Mouse (Mus musculus) embryonic fibroblast, embryonic 13.5 days (primary cell): ENCODE data around the gene Man1a2. TPM values are rescaled to one million over a fixed set of nuclear protein-coding genes. Genes with fewer than 3 reads are reported as not detected.

ENCODE experiments used
- H3K27ac ChIP-seq: 2 replicates; pipeline ENCODE4 v1.5.1; 2012; ENCODE audit warnings: low read length, control low read depth, inconsistent platforms; ENCODE audit not compliant: insufficient read depth
- H3K4me1 ChIP-seq: 2 replicates; pipeline ENCODE4 v1.6.1; 2011; ENCODE audit warnings: low read length; ENCODE audit not compliant: control insufficient read depth, insufficient read depth
- H3K4me3 ChIP-seq: 2 replicates; pipeline ENCODE4 v1.5.1; 2011; ENCODE audit warnings: mild to moderate bottlenecking, control low read depth, low read length; ENCODE audit not compliant: insufficient read depth
- CTCF ChIP-seq: IDR thresholded peaks from 2 replicates; pipeline ENCODE4 v1.5.1; 2011; ENCODE audit warnings: mild to moderate bottlenecking, control low read depth, low read length, moderate library complexity, borderline replicate concordance; ENCODE audit not compliant: insufficient read depth
- POLR2A ChIP-seq: IDR thresholded peaks from 2 replicates; pipeline ENCODE4 v1.6.1; 2011; ENCODE audit warnings: low read depth, mild to moderate bottlenecking, control low read depth, low read length, moderate library complexity
- polyA plus RNA-seq: library from polyadenylated mRNA; stranded (reverse); fragments of >200 nt; gene quantifications from 2 replicates; pipeline ENCODE4 v1.2.4, GENCODE M21; 2011; ENCODE audit warnings: low read depth; ENCODE audit not compliant: missing spikeins, insufficient read length

The Man1a2 gene
- polyA plus RNA-seq, 1 experiment = 148 TPM

DNA sequence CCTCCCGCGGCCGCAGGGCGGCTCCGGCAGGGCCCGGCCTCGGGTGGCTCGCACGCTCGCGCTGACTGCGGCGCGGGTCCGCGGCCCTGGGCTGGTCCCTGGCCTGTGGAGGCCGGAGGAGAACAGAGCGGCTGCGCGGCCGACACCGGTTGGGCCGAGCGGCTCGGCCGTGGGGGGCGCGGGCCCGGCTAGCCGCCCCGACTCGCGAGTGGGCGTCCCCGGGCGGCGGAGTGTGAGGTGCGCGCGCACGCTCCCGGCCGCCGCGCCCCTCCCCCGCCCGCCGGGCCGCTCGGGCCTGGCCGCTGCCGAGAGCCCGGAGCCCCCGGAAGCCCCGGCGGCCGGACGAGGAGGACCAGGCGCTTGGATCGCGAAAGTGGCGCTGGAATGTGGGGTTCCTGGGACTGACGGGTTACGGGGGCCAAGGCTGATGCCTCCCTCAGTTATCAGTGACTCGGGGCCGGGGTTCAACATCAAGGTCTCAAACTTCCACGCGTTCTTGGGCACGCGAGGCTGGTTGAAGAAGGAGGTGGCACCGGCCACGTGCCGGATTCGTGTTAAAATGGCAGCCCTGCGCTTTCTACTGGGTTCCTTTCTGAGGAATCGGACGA, 564 bp upstream of the Man1a2 start:
- peak overlapping the region; percentile 53 for H3K27ac ChIP-seq
- peak overlapping the region; percentile 89 for H3K4me3 ChIP-seq
- no peaks in the 10 kb centered on the region for H3K4me1 ChIP-seq
- TF ChIP-seq POLR2A (peak; percentile 49), CTCF (no peak)

DNA sequence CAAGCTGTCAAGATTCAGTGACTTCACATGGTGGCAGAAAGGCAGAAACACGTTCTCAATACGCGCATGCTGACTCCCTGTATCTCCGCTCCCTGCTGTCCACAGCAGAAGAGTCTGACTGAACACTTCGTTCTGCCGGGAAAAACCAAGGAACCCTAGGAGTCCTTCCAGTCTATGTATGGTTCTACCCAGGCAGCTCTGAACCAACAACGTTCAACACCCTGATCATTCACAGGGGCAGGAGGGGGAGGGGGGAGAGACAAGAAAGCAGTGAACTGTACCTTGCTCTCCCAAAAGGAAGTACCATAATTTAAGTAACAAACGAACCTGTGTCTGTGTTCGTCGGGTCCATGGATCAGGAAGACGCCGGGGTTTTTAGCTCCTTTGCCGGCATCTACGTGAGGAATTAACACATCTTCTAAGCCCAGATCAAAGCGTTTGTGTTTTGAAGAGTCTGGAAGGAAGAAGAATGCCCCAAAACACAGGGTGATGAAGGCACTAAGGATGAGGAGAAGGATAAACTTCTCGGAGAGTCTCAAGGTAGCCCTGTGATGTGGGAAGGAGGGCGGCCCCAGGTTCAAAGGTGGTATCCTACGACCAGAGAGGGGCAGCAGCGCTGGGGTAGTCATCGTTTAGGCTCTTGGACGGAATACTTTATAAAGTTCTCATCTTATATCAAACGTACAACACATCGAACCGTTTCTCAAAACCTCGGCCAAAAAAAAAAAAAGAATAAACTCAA, 898 bp downstream of the Man1a2 start:
- Histone ChIP-seq H3K4me3 (peak overlapping the region; percentile 89), H3K27ac (no peak overlapping the region), H3K4me1 (no peaks in the 10 kb centered on the region)
- no peak for TF ChIP-seq POLR2A
- no peak for TF ChIP-seq CTCF

DNA sequence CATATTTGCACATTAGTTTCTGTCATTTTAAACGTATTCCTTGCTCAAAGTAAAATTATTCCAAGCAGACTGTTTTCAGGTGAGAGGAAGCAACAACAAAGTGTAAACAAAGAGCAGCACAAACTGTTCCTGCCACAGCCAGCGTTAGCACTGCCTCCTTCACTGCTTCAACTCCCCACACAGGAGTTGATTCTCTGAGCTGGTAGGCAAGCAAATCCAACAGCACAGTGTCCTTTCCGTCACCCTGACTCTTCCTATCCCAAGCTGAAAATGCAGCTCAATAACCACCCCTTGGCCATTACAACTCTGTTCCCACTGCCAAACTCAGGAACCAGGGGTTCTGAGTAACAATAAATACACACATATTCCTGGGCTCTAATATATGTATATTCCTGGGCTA, 2.5 kb downstream of the Man1a2 start:
- no peak overlapping the region for H3K27ac ChIP-seq
- H3K4me1 ChIP-seq = peaks cover 5% of the 10 kb centered on the region; the same call in 1 of the 2 replicates
- no peak for TF ChIP-seq CTCF
- TF ChIP-seq POLR2A = no peak
- H3K4me3 ChIP-seq = peak overlapping the region; percentile 69

DNA sequence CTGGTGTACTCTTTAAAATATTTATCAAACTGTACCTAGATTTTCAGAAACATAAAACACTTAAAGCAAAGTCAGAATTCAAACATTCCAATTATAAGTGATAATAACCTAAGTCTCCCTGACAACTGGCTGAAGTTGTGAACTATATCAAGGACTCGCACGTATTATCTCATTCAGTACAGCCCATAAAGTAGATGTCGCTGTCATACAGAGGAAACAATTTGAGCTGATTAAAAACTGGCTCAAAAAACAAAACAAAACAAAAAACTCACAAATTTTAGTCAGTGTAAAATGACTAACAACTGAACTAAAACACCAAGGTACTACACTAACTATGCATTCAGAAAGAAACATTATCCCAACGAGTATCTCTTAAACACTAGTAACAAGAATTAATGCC, 3.0 kb downstream of the Man1a2 start:
- Histone ChIP-seq H3K4me1 (peaks cover 5% of the 10 kb centered on the region; the same call in 1 of the 2 replicates), H3K27ac (no peak overlapping the region), H3K4me3 (peak overlapping the region; percentile 69)
- TF ChIP-seq POLR2A (no peak), CTCF (no peak)

DNA sequence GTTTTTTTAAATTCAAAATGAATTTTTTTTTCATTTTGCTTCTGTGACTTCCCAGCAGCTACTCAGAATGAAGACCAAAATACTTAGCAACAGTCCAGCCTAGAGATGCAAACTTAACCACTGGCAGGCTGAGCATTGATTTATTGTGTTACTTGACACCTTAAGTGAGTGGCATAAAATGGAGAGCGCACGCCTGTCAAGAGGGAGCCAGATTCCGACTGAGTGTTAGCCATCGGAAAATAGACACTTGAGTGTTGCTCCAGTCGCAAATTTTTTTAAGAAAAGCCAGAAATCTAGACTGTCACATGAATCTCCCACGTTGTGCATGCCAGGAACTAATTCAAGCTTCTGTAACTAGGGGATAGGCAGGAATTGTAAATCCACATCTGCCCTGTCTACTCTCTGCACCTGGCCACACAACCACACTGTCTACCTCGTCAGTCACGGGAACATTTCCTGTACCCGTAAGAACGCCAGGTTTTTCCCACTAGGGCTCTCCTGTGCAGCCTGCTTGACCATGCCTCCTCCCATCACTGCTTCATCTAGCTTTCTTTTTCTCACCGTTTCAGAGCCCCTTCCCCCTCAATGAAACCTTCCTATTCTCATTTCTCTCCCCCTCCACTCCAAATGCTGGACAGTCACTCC, 3.7 kb downstream of the Man1a2 start:
- TF ChIP-seq CTCF (no peak), POLR2A (no peak)
- Histone ChIP-seq H3K4me1 (peaks cover 5% of the 10 kb centered on the region; the same call in 1 of the 2 replicates), H3K4me3 (peak overlapping the region; percentile 33), H3K27ac (no peak overlapping the region)

DNA sequence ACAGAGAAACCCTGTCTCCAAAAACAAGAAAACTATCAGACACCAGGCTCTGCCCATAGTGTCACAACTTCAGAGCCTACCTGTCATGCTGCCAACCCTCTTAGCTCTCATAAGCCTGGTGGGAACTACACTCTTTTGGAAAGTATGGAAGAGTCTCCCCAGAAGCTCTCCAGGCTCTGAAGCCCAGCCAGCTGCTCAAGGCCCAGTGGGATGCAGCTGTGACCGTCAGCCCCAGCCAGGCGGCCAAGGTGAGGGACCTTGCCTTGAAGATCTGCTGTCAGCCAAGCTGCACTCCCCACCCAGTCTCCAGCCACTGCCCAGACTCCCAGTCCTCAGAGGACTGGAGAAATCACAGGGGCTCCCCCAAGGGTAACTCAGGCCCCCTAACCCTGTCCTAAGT, 5.1 kb downstream of the Man1a2 start:
- no peak for TF ChIP-seq POLR2A
- TF ChIP-seq CTCF = no peak
- peaks cover 5% of the 10 kb centered on the region; the same call in 1 of the 2 replicates for H3K4me1 ChIP-seq

DNA sequence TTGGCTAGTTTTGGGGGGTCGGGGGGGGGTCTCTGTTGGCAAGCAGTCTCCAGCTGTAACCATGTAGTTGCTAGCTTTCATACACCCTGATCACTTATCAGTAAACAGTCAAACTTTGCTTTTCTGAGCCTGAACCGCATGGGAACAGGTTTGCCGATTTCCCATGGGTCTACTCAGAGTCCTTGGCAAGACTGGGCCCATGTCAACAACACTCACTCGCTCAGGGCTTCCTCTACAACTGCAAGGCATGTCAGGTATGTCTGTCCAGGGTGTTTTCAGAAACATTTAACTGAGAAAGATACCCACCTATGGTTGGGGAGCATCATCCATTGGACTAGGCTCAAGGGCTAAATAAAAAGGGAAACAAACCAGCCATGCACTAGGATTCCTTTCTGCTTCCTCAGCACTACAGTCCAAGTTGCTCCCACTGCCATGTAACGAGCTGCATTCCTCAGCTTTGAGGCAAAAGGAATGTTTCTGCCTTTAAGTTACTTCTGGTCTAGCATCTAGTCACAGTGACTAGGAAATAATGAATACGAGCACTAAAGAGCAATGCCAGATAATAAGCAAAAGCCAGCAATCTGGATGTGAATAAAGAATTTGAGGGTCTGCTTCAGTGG, 6.2 kb downstream of the Man1a2 start:
- H3K27ac ChIP-seq = peak overlapping the region; percentile 78
- H3K4me3 ChIP-seq = no peak overlapping the region
- H3K4me1 ChIP-seq = peaks cover 5% of the 10 kb centered on the region; the same call in 1 of the 2 replicates
- no peak for TF ChIP-seq POLR2A
- TF ChIP-seq CTCF = no peak

More for the DNA sequence above, 5.1 kb downstream of the Man1a2 start:
- Histone ChIP-seq H3K27ac (no peak overlapping the region), H3K4me3 (no peak overlapping the region)

DNA sequence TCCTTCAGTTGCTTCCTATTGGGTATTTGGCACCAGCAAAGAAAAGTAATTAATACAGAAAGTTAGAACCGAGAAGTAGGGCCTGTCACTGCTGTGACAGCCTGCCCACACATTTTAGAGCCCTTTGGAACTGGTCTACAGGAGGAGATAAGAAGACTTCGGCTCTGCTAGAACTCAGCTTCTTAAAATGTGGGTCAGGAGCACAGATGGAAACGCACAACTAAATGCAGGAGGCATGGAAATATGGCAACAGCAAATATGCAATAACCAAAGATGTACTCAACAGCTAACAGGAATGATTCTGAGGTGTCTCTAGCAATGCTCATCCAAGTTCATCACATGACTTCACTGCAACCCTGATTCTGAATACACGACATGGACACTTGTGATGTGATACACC, 10.2 kb downstream of the Man1a2 start:
- no peak overlapping the region for H3K27ac ChIP-seq
- peaks cover 5% of the 10 kb centered on the region; the same call in 1 of the 2 replicates for H3K4me1 ChIP-seq
- TF ChIP-seq CTCF (no peak), POLR2A (no peak)
- H3K4me3 ChIP-seq = no peak overlapping the region

DNA sequence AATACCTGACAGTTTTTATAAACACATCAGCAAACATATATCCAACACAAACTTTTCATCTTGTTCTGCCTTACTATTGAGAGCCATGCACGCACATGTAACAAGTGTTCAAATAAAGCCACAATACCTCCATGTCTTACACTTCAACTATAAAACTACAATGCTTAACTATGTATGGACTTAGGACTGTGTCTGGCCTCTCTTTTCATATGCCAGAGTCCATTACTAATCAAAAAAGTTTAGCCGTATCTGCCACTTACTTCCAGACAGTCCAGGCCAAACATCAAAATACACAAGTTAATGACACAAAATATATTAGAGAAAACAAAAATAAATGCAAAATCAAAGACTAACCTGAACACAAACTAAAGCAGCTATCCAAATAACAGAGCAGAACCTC, 14.9 kb downstream of the Man1a2 start:
- Histone ChIP-seq H3K4me3 (no peak overlapping the region), H3K4me1 (no peaks in the 10 kb centered on the region), H3K27ac (no peak overlapping the region)
- TF ChIP-seq POLR2A (no peak), CTCF (no peak)

DNA sequence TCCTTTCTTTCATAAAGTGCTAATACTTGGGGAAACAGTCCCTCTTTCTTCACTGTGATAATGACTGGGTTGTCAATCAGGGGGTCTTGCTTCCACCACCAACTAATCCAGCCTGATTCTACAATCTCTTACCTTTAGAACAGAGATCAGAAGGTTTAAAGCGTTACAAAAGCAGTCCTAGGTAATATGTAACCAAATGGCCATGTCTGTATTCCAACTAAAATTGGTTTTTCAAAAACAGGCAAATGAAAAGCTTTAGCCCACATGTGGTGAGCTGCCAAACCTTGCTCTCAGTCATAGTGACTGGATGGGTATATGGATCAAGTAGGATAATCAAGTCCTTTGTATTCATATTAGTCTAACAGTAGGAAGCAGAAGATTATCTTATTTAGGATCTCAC, 32.0 kb downstream of the Man1a2 start:
- H3K27ac ChIP-seq = no peak overlapping the region
- TF ChIP-seq POLR2A (no peak), CTCF (no peak)
- no peaks in the 10 kb centered on the region for H3K4me1 ChIP-seq
- no peak overlapping the region for H3K4me3 ChIP-seq
